In the genomic region with DNA sequence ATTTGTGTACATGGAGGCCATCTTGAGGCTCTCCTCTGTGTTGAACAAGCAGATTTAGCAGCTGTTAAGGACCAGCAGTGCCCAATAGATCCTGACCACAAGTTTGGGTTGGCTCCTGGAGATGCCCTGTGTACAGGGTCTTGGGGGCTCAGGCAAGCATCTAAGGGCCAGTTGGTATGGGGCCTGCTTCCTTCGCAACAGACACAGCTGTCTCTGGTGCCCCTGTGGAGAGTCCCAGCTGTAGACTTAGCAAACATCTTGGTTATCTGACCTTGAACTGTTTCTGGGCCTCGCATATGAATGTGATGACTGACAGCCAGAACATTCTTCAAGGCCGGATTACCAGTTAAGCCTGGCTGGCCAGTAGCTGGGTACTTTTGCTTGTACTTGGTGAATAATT, we compare ENCODE assay signal across 16 mouse cellular contexts.
"Had no signal": no experiment of that assay in that cellular context is flagged by ENCODE, and none has a peak within 500 bp of the region (broad histone marks: within the 10 kb centered on the region; RNA-seq: fewer than 3 reads in every experiment).

No protein-coding gene starts in this region.

- H3K4me1 ChIP-seq: liver, embryonic 12.5 days had no signal

- H3K27ac ChIP-seq: layer of hippocampus, adult 2 months; limb, embryonic 15.5 days; liver, embryonic 12.5 days; midbrain, embryonic 10.5 days; neural tube, embryonic 12.5 days had no signal

- H3K36me3 ChIP-seq: limb, embryonic 15.5 days; liver, embryonic 12.5 days; midbrain, embryonic 10.5 days; neural tube, embryonic 12.5 days had no signal

- H3K4me2 ChIP-seq: limb, embryonic 15.5 days; liver, embryonic 12.5 days; lung, embryonic 14.5 days; neural tube, embryonic 12.5 days had no signal

- DNase-seq: kidney, postnatal 10 days; kidney, postnatal 4 days; left cerebral cortex, postnatal 4 days; lung, postnatal 10 days; lung, postnatal 4 days; midbrain, embryonic 14.5 days; right cerebral cortex, postnatal 4 days; spleen, adult 18-20 months; thymus, adult 18-20 months; thymus, postnatal 14 days had no signal

- H3K9me3 ChIP-seq: limb, embryonic 15.5 days; liver, embryonic 12.5 days; midbrain, embryonic 10.5 days; neural tube, embryonic 12.5 days had no signal

- H3K4me3 ChIP-seq: layer of hippocampus, adult 2 months; limb, embryonic 15.5 days; liver, embryonic 12.5 days; midbrain, embryonic 10.5 days; neural tube, embryonic 12.5 days had no signal

- H3K27me3 ChIP-seq: neural tube, embryonic 12.5 days had no signal
